Mouse (Mus musculus) ES-E14 (cell line): ENCODE measurements around the gene Daxx.

Experiments used
- CHD2 ChIP-seq: IDR thresholded peaks from 2 replicates; pipeline ENCODE4 v1.6.1; 2014; ENCODE audit warnings: mild to moderate bottlenecking, low read depth, low read length, inconsistent platforms
- HCFC1 ChIP-seq: IDR thresholded peaks from 2 replicates; pipeline ENCODE4 v1.6.1; 2012; ENCODE audit warnings: low read length, inconsistent platforms, borderline replicate concordance; ENCODE audit not compliant: insufficient read depth
- ZNF384 ChIP-seq: IDR thresholded peaks from 2 replicates; pipeline ENCODE4 v1.6.1; 2012; ENCODE audit warnings: low read depth, low read length, inconsistent platforms

DNA sequence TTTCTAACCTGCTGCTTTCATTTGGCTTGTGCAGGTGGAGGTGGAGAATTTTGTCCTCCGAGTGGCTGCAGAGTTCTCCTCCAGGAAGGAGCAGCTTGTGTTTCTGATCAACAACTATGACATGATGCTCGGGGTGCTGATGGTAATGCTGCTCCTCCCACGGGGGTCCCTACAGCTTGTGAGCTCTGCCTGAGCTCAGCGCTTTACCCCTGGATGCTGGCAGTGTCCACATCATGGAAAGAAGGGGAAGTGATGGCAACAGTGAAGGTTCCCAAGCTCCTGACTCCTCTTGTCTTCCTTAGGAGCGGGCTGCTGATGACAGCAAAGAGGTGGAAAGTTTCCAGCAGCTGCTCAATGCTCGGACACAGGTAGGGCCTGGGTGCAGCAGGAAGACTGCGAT is 53.7 kb downstream of the Daxx start:
- TF ChIP-seq HCFC1 (no peak), CHD2 (no peak), ZNF384 (no peak)
